Mouse (Mus musculus) midbrain, embryonic 16.5 days (tissue): ENCODE results near the gene Gtf2h3. TPM values are rescaled to one million over a fixed set of nuclear protein-coding genes. Genes with fewer than 3 reads are reported as not detected.
"Not testable (repeated sequence)": the region's sequence is repeated elsewhere in the genome, so short reads cannot be mapped to it uniquely, and the experiment has no call there.

Experiments used
- ATAC-seq: fragments of 200-750 bp; cut with Nextera tagmentation; 2 replicates; pipeline ENCODE4 v1.8.0; 2017; ENCODE audit warnings: moderate TSS enrichment
- H3K27ac ChIP-seq: fragments of 300-500 bp; sonication (generic); 2 replicates; pipeline ENCODE4 v1.5.1; 2014; ENCODE audit warnings: mild to moderate bottlenecking, low read length, mixed read lengths
- H3K27me3 ChIP-seq: fragments of 300-500 bp; sonication (generic); 2 replicates; pipeline ENCODE4 v1.6.1; 2014; ENCODE audit warnings: low read depth, low read length, mixed read lengths; ENCODE audit not compliant: control insufficient read depth, insufficient read depth
- H3K36me3 ChIP-seq: fragments of 300-500 bp; sonication (generic); 2 replicates; pipeline ENCODE4 v1.6.1; 2014; ENCODE audit warnings: mild to moderate bottlenecking, low read length, moderate library complexity, mixed read lengths; ENCODE audit not compliant: control insufficient read depth, insufficient read depth
- H3K4me1 ChIP-seq: fragments of 300-500 bp; sonication (generic); 2 replicates; pipeline ENCODE4 v1.6.1; 2014; ENCODE audit warnings: mild to moderate bottlenecking, low read length, mixed read lengths; ENCODE audit not compliant: control insufficient read depth, insufficient read depth
- H3K4me2 ChIP-seq: fragments of 300-500 bp; sonication (generic); 2 replicates; pipeline ENCODE4 v1.6.1; 2014; ENCODE audit warnings: mild to moderate bottlenecking, low read length, mixed read lengths
- H3K4me3 ChIP-seq: fragments of 300-500 bp; sonication (generic); 2 replicates; pipeline ENCODE4 v1.5.1; 2014; ENCODE audit warnings: low read depth, mild to moderate bottlenecking, low read length, moderate library complexity, mixed read lengths
- H3K9ac ChIP-seq: fragments of 300-500 bp; sonication (generic); 2 replicates; pipeline ENCODE4 v1.6.1; 2014; ENCODE audit warnings: low read depth, low read length, mixed read lengths
- H3K9me3 ChIP-seq: fragments of 300-500 bp; sonication (generic); replicated peaks from 2 replicates; pipeline ENCODE4 v1.6.1; 2014; ENCODE audit warnings: mild to moderate bottlenecking, low read length, mixed read lengths; ENCODE audit not compliant: control insufficient read depth, poor library complexity, severe bottlenecking
- WGBS: fragments of 180-500 bp; shearing (Covaris S2); extraction: QIAGEN DNeasy Blood & Tissue Kit; methylation state at CpG from one replicate; pipeline ENCODE4 v1.1.7; 2014; 5-methylcytosine and 5-hydroxymethylcytosine counted together
- polyA plus RNA-seq: library from polyadenylated mRNA; unstranded; fragments of >200 nt; fragmentation: Nextera tagmentation; extraction: Ambion mirVana; gene quantifications from 2 replicates; pipeline ENCODE4 v1.2.1, GENCODE M21; 2015

The Gtf2h3 gene
- polyA plus RNA-seq, 1 experiment from 2014 or later: 48.6 TPM

GRCm38 (mm10) chr5:124599726-124600125 is 20.8 kb downstream of the Gtf2h3 start:
- H3K4me2 ChIP-seq: peak overlapping the region; percentile 96
- 62% methylated on average over 8 of the region's 8 CpGs for WGBS

GRCm38 (mm10) chr5:124602349-124602748 is 23.4 kb downstream of the Gtf2h3 start:
- no peaks in the 10 kb centered on the region for H3K9me3 ChIP-seq
- no peak overlapping the region for H3K9ac ChIP-seq
- peaks cover 13% of the 10 kb centered on the region for H3K4me1 ChIP-seq
- 74% methylated on average over 5 of the region's 5 CpGs for WGBS
- H3K4me2 ChIP-seq: no peak overlapping the region
- no peak overlapping the region for H3K4me3 ChIP-seq
- H3K36me3 ChIP-seq: no peaks in the 10 kb centered on the region
- no peak for ATAC-seq
- H3K27ac ChIP-seq: no peak overlapping the region
- H3K27me3 ChIP-seq: no peaks in the 10 kb centered on the region

More at GRCm38 (mm10) chr5:124599726-124600125, 20.8 kb downstream of the Gtf2h3 start:
- H3K4me1 ChIP-seq: peaks cover 13% of the 10 kb centered on the region
- not testable (repeated sequence) for H3K9ac ChIP-seq, ATAC-seq, H3K27me3 ChIP-seq, H3K4me3 ChIP-seq, H3K9me3 ChIP-seq, H3K27ac ChIP-seq
- peaks cover 18% of the 10 kb centered on the region for H3K36me3 ChIP-seq

- H3K27ac ChIP-seq: no peak overlapping the region
- no peak overlapping the region for H3K4me3 ChIP-seq
- H3K27me3 ChIP-seq: no peaks in the 10 kb centered on the region
- H3K9ac ChIP-seq: no peak overlapping the region
- H3K9me3 ChIP-seq: no peaks in the 10 kb centered on the region
- 92% methylated on average over 4 of the region's 4 CpGs for WGBS
- peaks cover 5% of the 10 kb centered on the region for H3K4me1 ChIP-seq
- no peak for ATAC-seq
- H3K36me3 ChIP-seq: peaks cover 2% of the 10 kb centered on the region; the same call in 1 of the 2 replicates
- no peak overlapping the region for H3K4me2 ChIP-seq
These were observed 25.4 kb downstream of the Gtf2h3 start for GRCm38 (mm10) chr5:124604296-124604695.

DNA sequence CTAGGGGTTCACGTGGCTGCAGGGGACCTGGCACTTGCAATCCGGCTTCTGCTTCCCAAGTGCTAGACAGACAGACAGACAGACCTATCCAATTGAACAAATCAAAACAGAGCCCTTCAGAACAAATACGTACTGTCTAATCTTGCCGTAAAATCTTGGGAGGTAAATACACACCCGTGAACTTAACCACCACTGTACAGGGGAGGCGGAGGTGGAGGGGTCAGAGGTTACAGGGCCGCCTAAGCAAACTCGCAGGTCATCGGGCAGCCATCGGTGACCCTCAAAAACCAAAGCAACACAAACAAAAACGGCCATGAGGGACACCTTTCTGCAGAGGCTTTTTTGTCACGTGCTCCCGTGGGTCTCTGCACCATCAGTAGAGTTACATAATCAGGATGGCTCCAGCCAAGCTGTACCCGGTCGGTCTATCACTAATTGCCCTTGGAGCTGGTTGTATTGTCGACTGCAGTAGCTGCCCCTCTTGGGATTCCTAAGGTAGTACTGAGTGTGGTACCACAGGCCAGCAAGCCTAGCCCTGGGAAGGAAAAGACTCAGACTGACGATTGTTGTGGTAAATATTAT is 26.2 kb downstream of the Gtf2h3 start:
- ATAC-seq: no peak
- Histone ChIP-seq H3K27ac (no peak overlapping the region), H3K4me3 (no peak overlapping the region), H3K4me1 (no peaks in the 10 kb centered on the region), H3K36me3 (peaks cover 2% of the 10 kb centered on the region; the same call in 1 of the 2 replicates), H3K9me3 (no peaks in the 10 kb centered on the region), H3K4me2 (no peak overlapping the region), H3K9ac (no peak overlapping the region), H3K27me3 (no peaks in the 10 kb centered on the region)
- WGBS: 91% methylated on average over 17 of the region's 17 CpGs

DNA sequence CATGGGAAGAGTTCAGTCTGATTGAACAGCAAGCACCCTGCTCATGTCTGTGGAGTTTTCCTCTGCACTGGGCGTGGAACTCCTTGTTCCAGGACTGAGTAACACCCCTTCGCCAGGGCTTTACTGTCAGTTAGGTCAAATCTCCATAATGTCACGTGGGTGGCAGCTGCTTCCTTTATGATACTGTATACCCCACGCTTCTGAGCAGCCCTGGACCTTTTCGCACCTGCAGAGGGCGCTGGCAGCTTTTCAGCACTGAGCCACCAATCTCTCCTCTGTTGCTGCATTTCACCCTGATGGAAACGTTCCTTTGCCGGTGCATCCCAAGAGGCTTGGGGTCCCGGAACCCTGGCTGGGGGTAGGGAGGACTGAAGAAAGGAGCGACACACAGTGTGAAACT is 32.0 kb downstream of the Gtf2h3 start:
- Histone ChIP-seq H3K4me3 (no peak overlapping the region), H3K36me3 (peaks cover 13% of the 10 kb centered on the region), H3K4me1 (no peaks in the 10 kb centered on the region), H3K27ac (no peak overlapping the region), H3K9ac (no peak overlapping the region), H3K4me2 (no peak overlapping the region), H3K9me3 (no peaks in the 10 kb centered on the region), H3K27me3 (no peaks in the 10 kb centered on the region)
- ATAC-seq: no peak
- 69% methylated on average over 10 of the region's 10 CpGs for WGBS

DNA sequence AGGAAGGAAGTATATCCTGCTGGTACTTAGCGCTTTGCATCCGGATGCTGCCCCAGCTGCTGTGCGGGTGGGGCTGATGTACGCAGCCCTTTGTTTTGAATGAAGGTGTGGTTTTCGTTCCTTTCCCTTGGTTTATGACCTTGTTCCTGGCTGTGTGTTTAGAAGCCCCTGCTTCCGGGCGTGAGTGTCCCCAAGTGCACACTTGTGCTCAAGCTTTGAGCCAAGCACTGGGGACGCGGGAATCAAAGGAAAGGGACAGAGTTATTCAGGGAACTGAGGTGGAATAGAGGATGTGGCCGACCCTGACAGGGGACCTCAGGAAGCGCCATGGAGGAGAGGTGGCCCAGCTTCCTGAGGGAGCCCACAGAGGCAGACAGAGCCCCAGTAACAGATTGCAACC is 35.8 kb downstream of the Gtf2h3 start:
- Histone ChIP-seq H3K9ac (no peak overlapping the region), H3K4me2 (no peak overlapping the region), H3K27ac (no peak overlapping the region), H3K36me3 (peaks cover 15% of the 10 kb centered on the region), H3K27me3 (no peaks in the 10 kb centered on the region), H3K9me3 (no peaks in the 10 kb centered on the region), H3K4me3 (no peak overlapping the region), H3K4me1 (no peaks in the 10 kb centered on the region)
- 91% methylated on average over 11 of the region's 11 CpGs for WGBS
- no peak for ATAC-seq

- no peak overlapping the region for H3K27ac ChIP-seq
- no peak overlapping the region for H3K4me3 ChIP-seq
- peaks cover 6% of the 10 kb centered on the region; the same call in 1 of the 2 replicates for H3K36me3 ChIP-seq
These were observed 39.8 kb downstream of the Gtf2h3 start for GRCm38 (mm10) chr5:124618711-124619110.

DNA sequence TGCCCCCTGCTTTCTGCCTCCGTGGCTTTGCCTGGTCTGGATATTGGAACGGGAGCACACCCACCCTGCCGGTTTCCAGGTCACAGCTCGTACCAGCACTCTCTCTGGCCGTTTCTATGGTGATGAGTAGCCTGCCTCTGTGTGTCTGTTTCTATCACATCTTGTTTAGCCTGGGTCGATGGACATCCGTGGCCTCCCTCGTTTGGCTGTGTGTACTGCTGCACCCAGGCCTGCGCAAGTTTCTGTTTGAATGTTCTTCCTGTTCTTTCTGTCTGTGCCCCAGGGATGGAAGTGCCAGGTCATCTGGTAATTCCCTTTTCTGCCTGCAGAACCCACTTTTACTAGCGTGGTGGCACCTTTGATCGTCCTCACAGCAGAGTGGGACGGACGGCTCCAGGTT is 42.4 kb downstream of the Gtf2h3 start:
- H3K27ac ChIP-seq: no peak overlapping the region
- H3K9ac ChIP-seq: no peak overlapping the region
- no peak for ATAC-seq
- no peaks in the 10 kb centered on the region for H3K4me1 ChIP-seq
- H3K36me3 ChIP-seq: peaks cover 6% of the 10 kb centered on the region
- H3K4me2 ChIP-seq: no peak overlapping the region
- no peaks in the 10 kb centered on the region for H3K9me3 ChIP-seq
- H3K4me3 ChIP-seq: no peak overlapping the region
- WGBS: 65% methylated on average over 13 of the region's 13 CpGs
- no peaks in the 10 kb centered on the region for H3K27me3 ChIP-seq

More at GRCm38 (mm10) chr5:124618711-124619110, 39.8 kb downstream of the Gtf2h3 start:
- no peak for ATAC-seq
- WGBS: 93% methylated on average over 10 of the region's 10 CpGs
- no peak overlapping the region for H3K4me2 ChIP-seq
- no peaks in the 10 kb centered on the region for H3K9me3 ChIP-seq
- H3K4me1 ChIP-seq: no peaks in the 10 kb centered on the region
- H3K9ac ChIP-seq: no peak overlapping the region
- no peaks in the 10 kb centered on the region for H3K27me3 ChIP-seq

- H3K36me3 ChIP-seq: peaks cover 6% of the 10 kb centered on the region
- ATAC-seq: no peak
These were observed 44.0 kb downstream of the Gtf2h3 start for GRCm38 (mm10) chr5:124622890-124623289.

More at GRCm38 (mm10) chr5:124622890-124623289, 44.0 kb downstream of the Gtf2h3 start:
- WGBS: 87% methylated on average over 15 of the region's 15 CpGs
- Histone ChIP-seq H3K27me3 (no peaks in the 10 kb centered on the region), H3K9ac (no peak overlapping the region), H3K27ac (no peak overlapping the region), H3K4me3 (no peak overlapping the region), H3K9me3 (no peaks in the 10 kb centered on the region), H3K4me2 (no peak overlapping the region), H3K4me1 (peaks cover under 1% of the 10 kb centered on the region)
